Mouse (Mus musculus) brain, embryonic 14.5 days (tissue): ENCODE data around the gene Ftsj3.

Source experiments
- CTCF ChIP-seq: fragments of 200-500 bp; IDR thresholded peaks from 2 replicates; pipeline ENCODE4 v1.5.1; 2012; ENCODE audit warnings: inconsistent platforms, mild to moderate bottlenecking, moderate library complexity, borderline replicate concordance; ENCODE audit not compliant: insufficient read depth, insufficient read length; ENCODE audit errors: extremely low read depth
- POLR2A ChIP-seq: fragments of 200-500 bp; IDR thresholded peaks from 2 replicates; pipeline ENCODE4 v1.6.1; 2012; ENCODE audit warnings: mild to moderate bottlenecking, inconsistent platforms, borderline replicate concordance; ENCODE audit not compliant: poor library complexity, insufficient read depth, insufficient read length, severe bottlenecking; ENCODE audit errors: extremely low read depth

DNA sequence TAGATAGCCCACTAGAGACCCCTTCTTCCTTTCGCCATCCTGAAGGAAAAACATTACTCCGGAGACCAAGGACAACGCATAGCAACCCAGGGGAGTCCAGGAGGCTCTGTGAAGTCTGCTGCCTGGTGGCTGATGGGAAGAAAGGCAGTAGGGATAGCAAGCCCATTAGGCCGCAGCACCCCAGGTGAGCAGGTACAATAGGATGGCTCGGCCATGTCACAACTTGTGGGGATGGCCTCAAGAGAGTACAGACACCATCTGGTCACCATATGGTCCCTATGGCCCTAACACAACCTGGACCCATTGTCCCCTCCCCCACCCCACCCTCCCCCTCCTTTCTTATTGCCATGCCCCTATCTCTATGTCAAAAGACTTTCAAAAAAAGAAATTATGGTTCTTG, 12.0 kb upstream of the Ftsj3 start:
- TF ChIP-seq CTCF (no peak), POLR2A (no peak)
